Mouse (Mus musculus): Measurements from ENCODE around the gene Slc27a4.

Gene Slc27a4

DNA sequence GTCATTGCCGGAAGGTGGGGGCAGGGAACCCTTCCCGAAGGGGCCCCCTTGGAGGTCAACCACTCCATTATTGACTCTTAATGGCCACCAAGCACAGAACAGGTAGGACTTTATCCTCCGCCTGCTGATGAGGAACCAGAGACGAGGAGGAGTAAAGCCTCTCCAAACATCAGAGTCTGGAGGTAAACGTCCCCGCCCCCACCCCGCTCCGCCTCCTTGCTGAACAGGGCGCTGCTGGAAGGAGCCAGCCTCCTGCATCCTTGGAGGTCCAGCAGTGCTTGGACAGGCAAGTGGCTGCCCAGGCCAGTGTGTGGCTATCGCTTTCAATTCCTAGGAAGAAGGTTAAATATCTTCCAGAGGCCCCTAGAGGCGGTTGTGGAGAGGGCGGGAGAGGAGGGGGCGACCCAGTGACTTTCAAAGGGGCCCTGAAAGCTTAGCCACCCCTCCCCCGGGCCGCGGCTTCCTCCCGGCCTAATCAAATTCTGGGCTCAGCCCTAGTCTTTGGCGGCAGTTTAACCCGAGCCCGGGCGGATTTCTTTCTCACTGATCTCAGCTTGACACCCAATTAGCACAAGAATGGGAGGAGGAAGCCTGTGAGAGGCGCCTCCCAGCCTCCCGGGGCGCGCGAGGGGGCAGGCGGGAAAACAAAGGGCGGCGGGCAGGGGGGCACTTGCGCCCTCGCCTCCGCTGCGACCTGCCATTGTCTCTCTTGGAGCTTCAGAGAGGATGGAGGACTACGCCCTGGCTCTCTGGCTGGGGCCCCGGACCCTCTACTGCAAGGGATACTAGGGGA is 17.8 kb downstream of the Slc27a4 start, which contains the start of gene Urm1:
Urm1 (plus strand) TSS at position 51 of the 793 bp plus-strand sequence.
- peak; percentile 46 to 60 for DNase-seq

DNA sequence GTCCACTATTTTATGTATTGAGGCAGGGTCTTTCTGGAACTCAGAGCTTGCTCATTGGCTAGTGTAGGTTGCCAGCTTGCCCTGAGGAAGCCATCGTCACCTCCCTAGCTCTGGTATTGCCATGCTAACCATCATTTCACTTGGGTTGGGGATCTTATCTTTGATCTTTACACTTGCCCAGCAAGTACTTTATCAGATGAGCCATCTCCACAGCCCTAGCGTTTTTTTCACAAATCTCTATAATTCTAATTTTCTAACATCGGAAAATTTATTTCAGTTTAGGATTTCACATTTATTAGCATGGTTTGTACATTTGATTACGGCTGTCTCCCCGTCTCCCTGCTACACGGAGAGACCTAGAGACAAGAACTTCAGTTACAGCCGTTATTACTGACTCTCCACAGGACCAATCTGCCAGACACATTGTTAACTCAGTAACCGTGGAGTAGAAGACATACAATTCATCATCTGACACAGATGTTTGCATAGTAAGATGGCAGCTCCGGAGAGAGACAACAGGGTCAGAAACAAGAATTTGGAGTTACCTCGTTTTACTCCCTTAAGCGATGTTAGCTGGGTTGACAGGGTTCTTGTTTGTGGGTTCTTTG is 24.0 kb downstream of the Slc27a4 start:
- no peak for DNase-seq

DNA sequence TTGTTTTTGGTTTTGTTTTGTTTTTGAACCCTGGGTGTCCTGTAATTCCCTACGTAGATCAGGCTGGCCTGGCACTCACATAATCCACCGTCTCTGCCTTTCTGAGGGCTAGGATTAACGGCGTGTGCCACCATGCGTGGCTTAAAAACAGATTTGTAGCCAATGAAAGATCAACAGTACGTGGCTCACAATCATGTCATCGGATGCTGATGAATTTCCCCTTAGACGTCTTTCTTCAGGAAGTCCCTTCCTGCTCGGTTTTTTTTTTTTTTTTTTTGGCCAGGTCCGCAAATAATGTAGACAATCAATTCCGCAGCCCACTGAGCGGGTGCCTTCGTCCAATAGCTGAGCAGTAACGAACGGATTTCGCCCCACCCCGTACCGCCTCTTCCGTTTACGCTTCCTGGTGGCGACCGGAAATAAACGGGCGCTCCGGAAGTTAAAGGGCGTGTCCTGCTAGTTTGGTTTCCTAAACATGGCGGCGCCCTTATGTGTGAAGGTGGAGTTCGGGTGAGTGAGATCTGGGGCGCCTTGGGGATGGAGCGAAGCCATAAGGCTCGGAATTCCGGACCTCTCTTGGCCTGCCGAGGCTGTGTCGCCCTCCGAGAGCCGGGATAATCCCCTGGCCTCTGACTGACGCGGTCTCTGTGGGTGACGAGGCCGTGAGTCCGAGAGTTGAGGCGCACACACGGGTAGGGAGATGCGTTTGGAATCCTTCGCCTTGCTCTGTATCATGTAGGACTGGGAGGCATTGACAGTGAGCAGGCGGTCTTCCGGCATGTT is 24.7 kb downstream of the Slc27a4 start:
- peak; percentile 88 to 91 for DNase-seq

DNA sequence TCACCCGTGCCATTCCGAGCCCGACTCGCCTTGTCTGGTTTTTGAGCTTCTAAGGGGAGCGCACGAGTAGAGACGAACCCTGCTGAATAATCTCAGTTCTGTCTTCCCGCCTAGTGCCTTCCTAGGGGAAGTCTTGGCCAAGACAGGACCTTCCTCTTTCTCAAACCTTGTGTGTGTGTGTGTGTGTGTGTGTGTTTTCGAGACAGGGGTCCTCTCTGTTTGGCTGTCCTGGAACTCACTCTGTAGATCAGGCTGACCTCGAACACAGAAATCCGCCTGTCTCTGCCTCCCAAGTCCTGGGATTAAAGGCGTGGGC is 25.2 kb downstream of the Slc27a4 start:
- DNase-seq = no peak

DNA sequence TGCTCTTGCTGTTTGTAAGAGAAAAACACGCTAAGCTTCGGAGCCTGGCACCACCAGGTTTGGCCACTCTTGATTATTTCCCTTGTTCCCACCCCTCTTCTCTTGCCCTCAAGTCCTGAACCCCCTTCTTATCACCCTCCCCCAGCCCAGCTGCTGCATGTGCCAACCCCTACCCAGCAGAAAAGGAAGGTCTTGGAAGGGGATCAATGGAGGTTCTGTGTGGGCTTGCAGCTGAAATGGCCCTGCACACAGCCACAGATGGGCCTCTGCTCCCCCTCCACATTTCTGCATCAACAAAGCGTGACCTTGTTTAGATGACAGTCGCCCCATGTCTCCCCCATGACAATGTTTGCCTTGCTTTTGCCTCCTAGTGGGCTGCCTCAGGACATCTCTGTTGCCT is 28.7 kb downstream of the Slc27a4 start:
- DNase-seq = no peak

DNA sequence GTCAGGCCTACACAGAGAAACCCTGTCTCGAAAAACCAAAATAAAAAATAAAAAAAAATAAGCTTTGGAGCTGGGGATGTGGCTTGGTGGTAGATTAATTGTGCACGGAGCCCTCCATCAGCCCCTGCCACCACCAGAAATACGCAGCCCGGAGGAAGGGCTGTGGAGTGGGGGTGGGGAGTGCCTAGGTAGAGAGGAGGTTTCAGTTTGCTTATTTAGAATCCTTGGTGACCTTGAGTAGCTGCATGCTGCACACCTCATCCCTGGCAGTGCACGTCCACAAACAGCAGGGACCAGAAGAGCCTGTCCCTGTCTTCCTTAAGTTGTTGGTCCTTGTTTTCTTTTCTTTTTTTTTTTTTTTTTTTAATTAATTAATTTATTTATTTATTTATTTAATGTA is 31.4 kb downstream of the Slc27a4 start:
- no peak for DNase-seq

DNA sequence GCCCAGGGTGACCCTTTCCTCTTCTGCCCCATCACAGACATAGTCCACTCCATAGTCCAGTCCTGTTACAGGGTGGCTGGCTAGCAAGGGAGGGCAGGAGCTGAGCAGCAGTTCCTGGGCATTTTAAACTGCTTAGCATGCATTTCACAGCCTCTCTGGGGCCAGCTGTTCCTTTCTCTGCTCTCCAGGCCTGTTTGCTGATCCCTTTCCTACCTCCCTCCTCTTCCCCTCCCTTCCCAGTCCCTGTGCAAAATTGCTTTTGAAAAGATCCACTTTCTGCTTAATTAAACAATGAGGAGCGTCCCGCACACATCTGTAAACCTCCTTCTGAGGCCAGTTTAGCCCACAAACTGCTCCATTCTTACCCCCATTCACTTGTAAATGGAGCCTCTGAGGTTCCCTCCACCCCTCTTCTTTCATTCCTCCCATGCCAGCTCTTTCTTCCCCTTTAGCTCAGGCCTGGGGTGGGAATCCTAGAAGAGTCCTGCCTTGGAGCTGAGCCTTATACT is 33.0 kb downstream of the Slc27a4 start:
- DNase-seq = no peak

DNA sequence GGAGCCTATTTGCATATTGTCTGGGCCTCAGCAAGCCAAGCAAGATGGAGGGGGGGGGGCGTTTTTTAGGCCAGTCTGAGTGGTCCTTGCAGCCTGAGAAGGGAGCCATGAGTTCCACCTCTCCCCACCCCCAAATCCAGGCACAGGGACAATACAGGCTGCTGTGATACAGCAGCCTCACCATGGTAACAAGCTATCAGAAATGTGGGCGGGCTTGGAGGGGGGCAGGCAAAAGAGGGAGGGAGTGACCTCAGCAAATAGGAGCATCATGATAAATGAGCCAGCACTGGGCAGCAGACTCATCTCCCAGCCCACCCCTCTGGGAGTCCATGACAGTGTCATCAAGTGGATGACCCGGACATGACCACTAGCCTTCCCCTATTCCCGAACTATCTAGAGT is 37.0 kb downstream of the Slc27a4 start:
- no peak for DNase-seq

DNA sequence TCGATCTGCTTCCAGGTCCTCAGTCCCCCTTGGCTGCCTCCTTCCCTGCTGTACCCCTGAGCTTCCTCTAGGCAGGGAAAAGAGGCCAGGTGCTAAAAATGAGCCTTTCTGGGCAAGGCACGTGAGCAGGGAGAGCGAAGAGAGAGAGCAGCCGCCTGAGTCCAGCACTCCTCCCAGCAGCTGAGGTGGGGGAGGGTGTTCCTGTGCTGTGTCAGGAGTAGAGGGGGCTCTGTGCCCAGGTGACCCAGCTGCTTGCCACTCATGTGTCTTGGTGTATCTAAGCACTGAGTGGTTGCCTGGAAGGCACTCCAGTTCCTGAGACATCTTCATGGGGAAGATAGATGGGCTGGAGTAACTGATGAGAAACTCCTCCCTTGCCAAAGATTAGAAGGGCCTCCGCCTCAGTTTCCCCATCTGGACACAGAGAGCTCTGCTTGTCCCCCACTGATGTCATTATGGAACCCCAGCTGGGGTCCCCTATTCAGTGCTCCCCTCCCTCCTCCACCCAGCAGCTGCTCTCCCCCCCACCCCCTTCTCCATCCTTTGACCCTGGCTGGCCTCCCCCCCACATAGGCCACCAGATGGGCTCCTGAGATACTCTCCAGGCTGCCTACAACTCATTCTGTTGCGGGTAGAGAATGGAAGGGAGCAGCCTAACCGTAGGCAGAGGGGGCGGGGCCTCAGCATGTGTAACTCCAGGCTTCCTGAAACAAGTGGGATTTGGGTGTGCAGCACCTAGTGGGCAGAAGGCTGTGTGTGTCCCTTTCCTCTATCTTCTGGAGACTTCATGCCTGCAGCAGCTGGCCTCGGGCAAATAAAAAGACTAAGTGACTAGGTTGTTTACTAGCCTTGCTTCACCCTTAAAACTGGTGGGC is 41.0 kb downstream of the Slc27a4 start:
- no peak for DNase-seq

DNA sequence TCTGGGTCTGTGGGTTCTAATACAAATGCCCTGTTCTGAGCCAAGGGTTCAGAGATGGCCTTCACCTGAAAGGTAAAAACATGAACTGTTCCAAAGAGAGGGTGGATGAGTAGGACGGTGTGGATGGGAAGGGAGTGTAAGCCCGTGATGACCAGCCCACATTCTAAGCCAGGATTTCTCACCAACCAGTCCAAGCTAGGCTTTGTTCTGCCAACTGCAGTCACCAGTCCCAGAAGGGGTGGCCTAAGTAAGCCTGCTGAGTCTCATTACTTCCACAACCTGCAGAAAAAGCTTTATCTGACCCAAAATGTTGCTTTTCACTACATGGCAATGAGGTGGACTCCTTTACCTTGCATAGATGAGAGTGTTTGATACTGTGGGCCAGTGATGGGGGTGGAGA is 41.7 kb downstream of the Slc27a4 start:
- no peak for DNase-seq

DNA sequence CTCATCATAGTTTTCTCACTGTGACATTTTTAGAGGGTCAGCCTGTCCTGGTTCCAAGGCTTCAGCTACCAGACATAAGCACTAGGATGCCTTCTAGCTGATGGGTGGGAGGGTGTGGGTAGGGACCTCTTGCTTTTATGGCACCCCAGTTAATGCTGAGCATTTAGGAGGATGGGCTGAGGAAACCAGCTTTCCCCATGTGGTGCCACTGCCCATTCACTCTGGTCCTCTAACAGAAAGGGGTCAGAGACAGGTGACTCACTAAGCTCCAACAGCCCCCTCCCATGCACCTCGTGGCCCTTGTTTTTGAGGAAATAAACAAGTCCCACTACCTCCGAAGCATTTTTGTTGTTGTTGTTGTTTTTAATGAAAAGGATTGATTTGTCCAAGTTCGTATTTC is 42.2 kb downstream of the Slc27a4 start:
- no peak for DNase-seq

DNA sequence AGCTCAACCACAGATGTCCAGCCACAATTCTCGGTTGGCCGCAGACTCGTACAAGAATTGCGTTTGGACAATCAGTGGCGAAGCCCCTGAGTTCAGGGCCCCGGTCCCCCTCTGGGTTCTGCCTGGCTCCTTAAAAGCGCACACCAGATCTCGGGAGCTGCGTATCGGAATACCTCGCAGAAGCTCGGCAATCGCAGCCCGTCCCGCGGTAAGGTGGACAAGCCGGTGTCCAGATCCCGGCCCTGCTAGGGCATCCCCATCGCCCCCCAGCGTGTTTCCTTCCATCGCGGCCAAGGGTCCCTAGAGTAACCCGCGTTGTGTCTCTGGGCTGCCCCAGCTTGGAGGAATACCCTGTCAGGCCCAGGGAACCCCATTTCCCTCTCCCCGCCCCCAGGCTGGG is 43.2 kb downstream of the Slc27a4 start:
- no peak for DNase-seq

DNA sequence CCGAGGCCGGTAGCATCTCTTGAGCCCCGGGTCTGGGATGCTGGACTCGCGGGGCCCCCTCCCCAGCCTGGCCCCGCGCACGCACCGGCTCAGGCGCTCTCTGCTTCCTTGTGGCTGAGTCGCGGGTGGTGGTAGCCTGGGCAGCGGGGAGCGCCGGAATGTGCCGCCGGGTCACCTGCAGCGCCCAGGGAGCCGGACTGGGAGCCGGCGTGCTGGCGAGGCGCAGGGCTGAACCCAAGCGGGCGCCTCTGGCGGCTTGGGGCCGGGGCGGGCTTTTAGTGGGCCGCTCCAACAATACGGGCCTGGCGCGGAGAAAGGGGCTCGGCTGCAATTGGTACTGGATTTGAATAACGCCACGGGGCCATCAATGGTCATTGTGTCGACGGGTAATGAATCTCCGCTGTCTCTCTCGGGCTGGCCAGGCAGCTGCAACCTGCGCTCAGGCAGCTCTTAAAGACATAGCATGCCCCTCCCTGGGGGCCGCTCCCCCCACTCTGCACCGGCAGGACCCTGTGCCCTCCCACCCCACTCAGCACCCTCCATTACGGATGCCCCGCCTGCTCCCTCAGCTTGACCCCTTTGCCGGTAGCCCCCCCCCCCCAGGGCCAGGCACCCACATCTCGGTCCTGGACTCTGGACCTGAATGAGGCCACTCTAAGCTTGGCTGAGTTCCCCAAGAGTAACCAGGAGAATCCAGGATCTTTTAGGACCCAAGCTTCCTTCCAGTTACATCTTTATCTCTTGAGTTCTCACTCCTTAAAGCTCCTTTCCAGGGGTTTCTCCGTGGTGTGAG is 43.8 kb downstream of the Slc27a4 start:
- DNase-seq = no peak

DNA sequence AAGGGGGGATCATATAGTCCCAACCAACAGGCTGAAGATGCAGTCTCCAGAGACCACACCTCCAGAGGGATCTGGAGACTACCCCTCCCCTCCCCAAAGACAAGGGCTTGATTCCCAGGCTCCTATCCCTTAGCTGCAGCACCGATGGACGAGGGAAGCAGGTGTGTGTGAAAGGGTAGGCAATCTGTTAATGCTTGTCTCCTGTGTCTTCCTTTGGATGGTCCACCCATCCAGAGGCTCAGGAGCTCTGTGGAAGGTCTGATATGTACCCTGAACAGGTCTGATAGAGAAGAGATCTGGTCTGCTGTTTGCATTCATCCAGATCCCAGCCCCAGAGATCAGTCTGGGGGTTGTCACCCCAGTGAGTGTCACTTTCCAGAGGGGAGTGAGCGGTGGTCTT is 44.5 kb downstream of the Slc27a4 start:
- DNase-seq = no peak

DNA sequence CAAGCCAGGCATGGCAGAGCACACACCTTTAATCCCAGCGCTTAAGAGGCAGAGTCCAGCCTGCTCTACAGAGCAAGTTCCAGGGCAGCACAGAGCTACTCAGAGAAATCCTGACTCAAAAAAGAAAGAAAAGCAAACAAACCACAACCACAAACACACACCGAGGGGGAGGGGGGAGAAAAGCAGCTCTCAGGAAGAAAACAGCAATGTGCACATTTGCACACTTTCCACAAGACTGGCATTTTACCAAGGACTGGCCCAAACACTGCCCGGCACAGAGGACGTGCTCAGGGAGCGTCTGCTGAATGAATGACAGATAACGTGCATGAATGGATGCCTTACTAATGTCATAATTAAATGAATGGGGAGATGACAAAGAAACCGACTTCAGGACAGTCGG is 46.6 kb downstream of the Slc27a4 start:
- no peak for DNase-seq

DNA sequence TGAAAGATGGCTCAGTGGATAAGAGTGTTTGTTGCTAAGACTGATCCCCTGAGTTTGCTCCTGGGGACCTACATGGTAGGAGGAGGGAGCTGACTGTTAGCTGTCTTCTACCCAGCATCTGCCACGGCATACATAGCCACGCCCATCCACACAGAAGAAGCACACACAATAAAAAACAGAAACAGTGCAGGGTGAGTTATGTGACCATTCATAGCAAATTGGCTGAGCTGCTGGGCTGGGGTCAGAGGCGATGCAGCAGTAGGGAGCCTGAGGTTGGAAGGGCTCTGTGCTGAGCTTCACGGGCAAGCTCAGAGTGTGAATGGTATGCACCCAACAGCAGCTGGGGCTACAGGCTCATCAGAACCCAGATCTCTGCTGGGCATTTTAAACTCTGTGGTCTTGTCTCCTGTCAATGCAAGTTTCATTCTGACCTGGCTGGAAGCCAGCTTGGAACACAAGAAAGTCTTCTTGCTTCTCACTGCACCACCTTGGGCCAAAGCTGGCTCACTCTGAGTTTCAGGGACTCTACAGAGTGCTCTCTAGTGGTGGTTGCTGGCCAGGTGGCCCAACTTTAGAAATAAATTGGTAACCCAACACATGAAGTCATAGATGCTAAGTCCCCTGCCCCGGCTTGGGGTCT is 47.5 kb downstream of the Slc27a4 start:
- no peak for DNase-seq

DNA sequence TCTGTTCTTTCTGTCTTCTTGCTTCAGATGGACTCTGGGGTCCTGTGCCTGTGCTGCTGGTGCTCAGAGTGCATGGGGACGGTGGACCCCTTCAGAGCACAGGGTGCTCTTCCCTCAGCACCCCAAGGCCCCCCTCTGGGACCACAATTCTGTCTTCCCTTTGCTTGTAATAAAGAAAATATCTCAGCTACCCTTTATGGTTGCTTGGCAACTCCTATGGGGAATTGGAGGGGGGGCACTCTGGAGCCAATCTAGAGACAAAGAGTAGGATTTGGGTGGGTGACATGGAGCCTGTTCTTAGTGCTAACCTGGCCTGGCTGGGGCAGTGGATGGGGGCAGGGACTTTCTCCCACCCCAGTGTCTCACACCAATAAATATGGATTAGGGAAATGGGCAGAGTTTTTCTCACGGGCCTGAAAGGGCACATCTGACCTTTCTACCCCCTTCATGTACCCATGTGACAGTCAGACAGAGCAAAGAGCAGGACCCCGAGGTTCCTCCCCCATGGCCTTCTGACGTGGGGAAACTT is 50.6 kb downstream of the Slc27a4 start:
- DNase-seq = no peak

DNA sequence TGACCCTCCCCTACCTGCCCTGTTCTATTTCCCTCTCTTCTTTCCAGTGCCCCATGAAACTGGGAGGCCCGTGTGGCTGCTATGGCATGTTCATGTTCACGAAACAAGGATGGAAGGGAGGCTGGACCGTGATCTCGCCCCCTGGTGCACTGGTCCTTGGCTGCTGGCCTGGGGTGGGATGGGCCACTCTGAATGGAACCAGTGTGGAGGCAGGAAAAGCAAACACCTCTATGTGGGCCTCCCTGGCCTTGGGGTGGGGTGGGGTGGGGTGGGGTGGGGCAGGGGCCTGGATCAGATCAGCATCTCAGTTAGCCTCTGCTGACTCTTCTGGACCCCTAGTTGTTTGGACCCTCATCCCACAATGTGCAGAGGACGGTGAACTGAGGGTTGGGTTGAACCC is 51.3 kb downstream of the Slc27a4 start:
- DNase-seq = no peak

DNA sequence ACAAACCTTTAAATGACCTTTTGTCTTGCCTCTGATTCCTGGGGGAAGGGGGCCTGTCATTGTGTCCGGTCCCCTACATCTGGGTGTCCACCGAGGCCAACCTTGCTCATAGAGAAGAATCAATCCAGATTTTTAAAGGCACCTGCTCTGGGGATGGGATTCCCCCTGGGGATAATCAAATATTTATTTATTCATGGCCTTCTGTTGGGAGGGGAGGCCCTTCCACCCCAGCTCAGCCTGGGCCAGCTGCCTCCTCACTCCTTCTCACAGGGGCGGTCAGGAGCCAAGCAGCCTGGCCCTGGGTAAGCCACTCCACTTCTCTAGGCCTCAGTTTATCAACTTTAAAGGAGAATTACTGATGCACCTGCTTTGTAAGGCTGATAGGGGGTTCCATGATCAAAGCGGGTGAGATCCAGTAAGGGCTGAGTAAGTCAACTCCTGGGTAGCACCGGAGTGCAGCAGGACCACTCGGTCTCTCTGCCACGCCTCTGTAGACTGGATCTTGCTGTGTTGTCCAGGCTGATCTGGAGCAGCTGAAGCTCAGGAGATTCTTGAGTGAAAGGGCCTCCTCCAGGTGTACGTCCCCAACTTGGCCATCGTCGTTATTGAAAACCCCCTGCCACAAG is 53.3 kb downstream of the Slc27a4 start:
- no peak for DNase-seq

DNA sequence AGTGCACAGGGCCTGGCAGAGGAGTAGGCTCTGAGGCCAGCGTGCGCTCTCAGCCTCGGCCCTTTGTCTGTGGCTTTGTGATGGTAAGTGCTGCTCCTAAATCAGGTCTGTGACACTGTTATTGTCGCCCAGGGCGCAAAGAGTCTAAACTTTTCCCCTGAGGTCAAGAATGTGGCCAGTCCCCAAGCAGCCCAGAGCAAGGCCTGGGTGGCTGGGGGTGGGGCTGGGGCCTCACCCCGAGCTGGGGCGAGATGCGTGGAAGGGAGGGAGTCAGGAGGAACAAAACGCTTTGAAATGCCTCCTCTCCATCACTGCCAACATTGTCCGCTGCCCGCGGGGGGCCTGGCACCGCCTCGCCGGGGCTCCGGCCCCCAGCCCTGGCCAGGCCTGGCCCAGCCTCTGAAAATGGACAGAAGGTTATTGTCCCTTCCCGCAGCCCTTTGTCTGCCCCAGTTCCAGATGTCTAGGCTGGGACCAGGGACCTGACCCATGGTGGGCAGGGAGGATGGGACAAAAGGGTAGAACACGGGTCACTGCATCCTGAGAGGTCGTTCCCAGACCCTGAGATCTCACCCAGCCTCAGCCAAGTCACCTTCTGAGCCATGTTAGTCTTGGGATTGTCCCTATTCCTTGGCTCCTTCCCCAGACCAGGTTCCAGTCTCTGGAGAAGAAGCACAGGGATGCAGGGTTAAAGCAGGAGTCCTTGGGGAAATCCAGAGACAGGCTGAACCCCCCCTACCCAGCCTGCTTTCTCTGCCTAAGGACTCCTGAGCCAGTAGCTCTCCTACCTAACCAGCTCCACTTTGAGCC is 54.2 kb downstream of the Slc27a4 start:
- DNase-seq = no peak
